Mouse (Mus musculus) intestine, embryonic 14.5 days (tissue): ENCODE results near the gene Tmem106b. TPM values are rescaled to one million over a fixed set of nuclear protein-coding genes. Genes with fewer than 3 reads are reported as not detected.

ENCODE experiments used
- ATAC-seq: fragments of 200-750 bp; cut with Nextera tagmentation; replicated peaks from 2 replicates; pipeline ENCODE4 v1.8.0; 2017; ENCODE audit warnings: low read depth, moderate number of reproducible peaks, moderate TSS enrichment, moderate library complexity; ENCODE audit not compliant: low FRiP score, low TSS enrichment
- DNase-seq: peaks from one replicate; pipeline ENCODE4 v3.0.0-alpha.2; 2018; ENCODE audit warnings: low spot score
- H3K27ac ChIP-seq: fragments of 300-500 bp; sonication (generic); 2 replicates; pipeline ENCODE4 v1.5.1; 2014; ENCODE audit warnings: low read depth, mild to moderate bottlenecking, control low read depth
- H3K27me3 ChIP-seq: fragments of 300-500 bp; sonication (generic); replicated peaks from 2 replicates; pipeline ENCODE4 v1.6.1; 2014; ENCODE audit warnings: low read length, control low read depth; ENCODE audit not compliant: control insufficient read depth, insufficient read depth
- H3K36me3 ChIP-seq: fragments of 300-500 bp; sonication (generic); 2 replicates; pipeline ENCODE4 v1.6.1; 2014; ENCODE audit warnings: low read length, control low read depth; ENCODE audit not compliant: control insufficient read depth, insufficient read depth
- H3K4me1 ChIP-seq: fragments of 300-500 bp; sonication (generic); replicated peaks from 2 replicates; pipeline ENCODE4 v1.6.1; 2014; ENCODE audit warnings: low read length, control low read depth, mixed read lengths; ENCODE audit not compliant: control insufficient read depth, insufficient read depth
- H3K4me2 ChIP-seq: fragments of 300-500 bp; sonication (generic); 2 replicates; pipeline ENCODE4 v1.6.1; 2014; ENCODE audit warnings: low read length
- H3K4me3 ChIP-seq: fragments of 300-500 bp; sonication (generic); 2 replicates; pipeline ENCODE4 v1.5.1; 2014; ENCODE audit warnings: low read depth, low read length, control low read depth, mixed read lengths
- H3K9ac ChIP-seq: fragments of 300-500 bp; sonication (generic); 2 replicates; pipeline ENCODE4 v1.6.1; 2014; ENCODE audit warnings: mild to moderate bottlenecking, low read length
- H3K9me3 ChIP-seq: fragments of 300-500 bp; sonication (generic); 2 replicates; pipeline ENCODE4 v1.6.1; 2016; ENCODE audit warnings: low read length, control low read depth; ENCODE audit not compliant: control insufficient read depth
- WGBS: fragments of 180-500 bp; shearing (Covaris S2); extraction: QIAGEN DNeasy Blood & Tissue Kit; methylation state at CpG from one replicate; pipeline ENCODE4 v1.1.7; 2014; 5-methylcytosine and 5-hydroxymethylcytosine counted together
- polyA plus RNA-seq: library from polyadenylated mRNA; unstranded; fragments of >200 nt; fragmentation: Nextera tagmentation; extraction: Ambion mirVana; gene quantifications from 2 replicates; pipeline ENCODE4 v1.2.1, GENCODE M21; 2014

Gene Tmem106b
- polyA plus RNA-seq, result 33.6 and 33.9 TPM in 2 replicates

DNA sequence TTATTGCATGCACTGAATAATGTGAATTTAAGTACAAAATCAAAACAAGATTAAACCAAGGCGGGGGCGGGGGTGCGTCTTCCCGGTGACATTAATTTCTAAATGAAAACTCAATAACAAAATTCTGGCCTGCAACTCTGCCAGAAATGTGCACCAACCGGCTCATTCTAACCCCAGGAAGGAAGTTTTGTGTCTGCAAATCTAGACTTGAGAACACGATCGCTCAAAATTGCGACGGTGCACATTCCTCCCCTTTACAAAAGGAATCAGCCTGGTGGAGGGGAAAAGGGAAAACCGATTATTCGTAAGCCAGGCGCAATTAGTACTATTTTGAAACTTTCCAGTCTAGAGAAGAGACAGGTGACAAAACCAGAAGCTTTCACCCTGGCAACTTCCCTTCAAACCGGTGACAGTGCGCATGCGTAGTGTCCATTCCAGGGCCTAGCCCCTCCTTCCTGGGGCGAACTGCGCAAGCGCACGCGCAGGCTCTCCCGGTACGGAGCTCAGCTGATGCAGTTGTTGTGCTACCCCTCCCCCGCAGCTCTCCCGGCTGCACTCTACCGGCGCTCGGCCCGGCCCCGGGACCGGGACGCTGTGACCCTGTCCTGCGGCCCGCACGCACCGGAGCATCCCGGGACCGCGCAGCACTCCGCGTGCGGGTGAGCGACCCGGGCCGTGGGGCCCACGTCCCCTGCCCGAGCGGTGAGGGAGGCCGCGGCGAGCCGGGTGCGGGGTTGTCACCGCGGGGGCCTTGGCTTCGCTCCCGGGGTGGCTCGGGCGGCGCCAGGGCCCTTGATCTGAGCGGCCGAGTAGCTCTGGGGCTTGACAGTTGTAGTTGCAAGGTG, at the start of gene Tmem106b:
Tmem106b (plus strand) TSS at position 458 of the 845 bp plus-strand sequence.
- peak within 1 kb of the TSS; percentile 68 for H3K4me2 ChIP-seq
- H3K9me3 ChIP-seq, result no peaks in the 10 kb centered on the region
- H3K9ac ChIP-seq, result peak within 1 kb of the TSS; percentile 95
- H3K27me3 ChIP-seq, result no peaks in the 10 kb centered on the region
- peak; percentile 99 for ATAC-seq
- peak within 1 kb of the TSS; percentile 89 for H3K4me3 ChIP-seq
- peaks cover 4% of the 10 kb centered on the region; the same call in 1 of the 2 replicates for H3K4me1 ChIP-seq
- peak within 1 kb of the TSS; percentile 57 for H3K27ac ChIP-seq
- peaks cover 23% of the 10 kb centered on the region for H3K36me3 ChIP-seq
- 2% methylated on average over 61 of the region's 61 CpGs for WGBS
- DNase-seq, result peak; percentile 94

DNA sequence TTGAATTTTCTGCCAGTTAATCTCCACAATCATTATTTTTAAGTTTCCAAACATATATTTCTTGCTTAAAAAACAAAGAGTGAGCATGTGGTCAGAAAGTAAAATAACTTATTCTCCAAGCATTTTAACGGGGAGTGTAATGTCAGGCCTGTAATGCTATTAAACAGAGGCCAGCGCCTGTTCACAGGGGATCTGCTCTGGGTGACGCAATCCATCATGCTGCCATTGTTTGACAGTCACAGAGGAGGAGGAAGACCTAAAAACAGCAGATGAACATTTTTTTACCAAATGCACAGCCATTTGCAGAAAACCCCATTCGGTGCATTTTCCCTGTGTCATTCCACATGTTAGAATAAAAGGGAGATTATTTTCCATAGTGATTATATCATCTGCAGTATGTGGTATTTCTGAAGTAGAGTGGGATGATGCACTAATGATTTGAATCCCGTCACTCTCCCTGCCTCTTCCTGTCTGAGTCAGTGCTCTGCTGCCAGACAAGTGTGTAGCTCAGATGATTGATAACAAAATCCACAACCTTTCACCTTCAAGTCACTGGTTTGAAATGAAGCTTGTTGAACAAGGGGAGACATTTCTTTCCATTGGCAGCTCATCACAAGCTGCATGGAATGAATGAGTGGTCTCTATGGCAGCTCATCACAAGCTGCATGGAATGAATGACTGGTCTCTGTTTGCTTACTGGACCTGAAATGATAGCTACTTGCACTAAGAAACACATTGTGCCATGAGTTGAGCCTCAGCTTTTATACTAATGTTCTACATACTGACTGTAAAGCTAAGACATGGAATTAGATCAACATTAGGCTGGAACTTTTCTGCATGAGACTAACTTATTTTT, 48.1 kb upstream of the Tmem106b start:
- H3K4me1 ChIP-seq, result no peaks in the 10 kb centered on the region
- H3K9ac ChIP-seq, result no peak overlapping the region
- no peak overlapping the region for H3K4me2 ChIP-seq
- H3K27me3 ChIP-seq, result no peaks in the 10 kb centered on the region
- no peak overlapping the region for H3K4me3 ChIP-seq
- no peak overlapping the region for H3K27ac ChIP-seq
- 27% methylated on average over 5 of the region's 5 CpGs for WGBS
- ATAC-seq (no peak), DNase-seq (no peak)
- no peaks in the 10 kb centered on the region for H3K9me3 ChIP-seq
- H3K36me3 ChIP-seq, result no peaks in the 10 kb centered on the region

DNA sequence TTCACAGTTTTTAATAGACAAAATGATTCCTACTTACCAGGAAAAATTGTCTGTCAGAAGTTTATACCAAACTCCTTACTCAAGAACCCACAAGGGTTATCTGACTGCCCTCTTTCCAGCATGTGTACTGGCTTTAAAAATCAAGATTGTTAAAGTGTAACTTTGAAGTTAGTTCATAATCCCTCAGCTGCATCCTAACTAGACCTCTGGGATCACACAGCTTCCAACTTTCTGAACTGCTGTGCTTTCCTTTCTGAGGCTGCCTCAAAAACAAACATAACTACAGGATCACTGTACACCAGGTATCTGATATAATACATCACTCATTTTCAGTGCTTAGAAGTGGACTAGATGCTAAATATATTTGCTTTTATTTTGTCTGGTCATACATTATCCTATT, 39.0 kb upstream of the Tmem106b start:
- Histone ChIP-seq H3K36me3 (no peaks in the 10 kb centered on the region), H3K4me1 (no peaks in the 10 kb centered on the region), H3K27me3 (no peaks in the 10 kb centered on the region), H3K4me3 (no peak overlapping the region), H3K27ac (no peak overlapping the region), H3K4me2 (no peak overlapping the region), H3K9me3 (no peaks in the 10 kb centered on the region), H3K9ac (no peak overlapping the region)
- ATAC-seq (no peak), DNase-seq (no peak)

DNA sequence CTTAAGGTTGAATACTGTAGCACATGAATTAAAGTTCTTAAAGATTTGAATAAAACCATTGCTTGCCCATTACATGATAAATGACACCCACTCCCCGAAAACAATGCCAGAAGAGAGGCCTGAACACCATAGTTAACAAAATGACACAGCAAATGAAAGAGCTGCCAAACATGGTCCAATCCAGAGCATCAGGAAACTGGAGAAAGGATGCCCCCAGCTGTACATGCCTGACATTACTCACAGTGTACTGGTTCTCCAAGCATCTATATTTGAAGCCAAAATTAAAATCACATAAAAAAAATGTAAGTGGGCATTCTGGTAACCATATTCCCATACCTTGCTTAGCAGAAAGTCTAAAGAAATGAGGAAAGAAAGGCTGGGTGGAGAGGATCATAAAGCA, 38.6 kb upstream of the Tmem106b start:
- Histone ChIP-seq H3K9ac (no peak overlapping the region), H3K4me1 (no peaks in the 10 kb centered on the region), H3K27ac (no peak overlapping the region), H3K4me3 (no peak overlapping the region), H3K27me3 (no peaks in the 10 kb centered on the region), H3K36me3 (no peaks in the 10 kb centered on the region), H3K4me2 (no peak overlapping the region), H3K9me3 (no peaks in the 10 kb centered on the region)
- ATAC-seq, result no peak
- WGBS, result 63% methylated on average over 1 of the region's 1 CpGs
- DNase-seq, result no peak

DNA sequence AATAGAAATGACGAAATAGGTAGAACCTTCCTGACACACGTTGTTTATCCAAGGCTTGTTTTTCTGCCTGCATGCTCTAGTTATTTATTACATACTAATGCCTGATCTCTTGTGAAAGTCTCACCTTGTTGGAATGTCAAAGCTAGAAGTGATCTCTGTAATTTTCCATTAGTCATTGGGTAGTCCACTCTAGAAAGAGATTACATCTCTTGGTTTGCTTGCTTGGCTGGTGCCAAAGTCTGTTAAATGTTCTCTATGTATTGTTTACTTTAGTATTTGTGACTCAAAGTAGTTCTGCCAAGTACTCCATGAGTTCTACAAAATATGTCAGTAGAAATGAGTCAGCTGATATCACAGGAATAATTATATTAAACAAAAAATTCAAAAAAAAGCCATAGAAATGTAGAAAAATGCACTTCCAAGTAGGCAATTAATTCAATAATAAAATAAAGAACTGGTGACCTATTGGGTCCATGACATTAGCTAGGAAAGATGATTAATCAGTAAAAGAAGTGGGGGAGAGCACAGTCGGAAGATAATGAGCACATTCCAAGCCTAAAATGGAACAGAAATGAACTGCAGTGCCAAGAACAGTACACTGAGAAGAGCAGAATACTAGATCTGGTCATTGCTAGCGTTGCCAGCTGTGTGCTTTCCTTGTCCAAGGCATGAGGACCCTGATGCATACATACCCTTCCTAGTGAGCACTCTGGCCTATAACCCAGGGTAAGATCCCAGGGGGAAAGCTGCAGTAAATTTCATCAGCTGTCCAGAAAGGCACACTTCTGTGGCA, 17.0 kb upstream of the Tmem106b start:
- WGBS, result 75% methylated on average over 4 of the region's 4 CpGs
- ATAC-seq, result no peak
- H3K4me2 ChIP-seq, result no peak overlapping the region
- H3K9ac ChIP-seq, result no peak overlapping the region
- no peaks in the 10 kb centered on the region for H3K4me1 ChIP-seq
- DNase-seq, result no peak
- no peak overlapping the region for H3K27ac ChIP-seq
- no peak overlapping the region for H3K4me3 ChIP-seq
- no peaks in the 10 kb centered on the region for H3K36me3 ChIP-seq
- no peaks in the 10 kb centered on the region for H3K9me3 ChIP-seq
- H3K27me3 ChIP-seq, result no peaks in the 10 kb centered on the region

DNA sequence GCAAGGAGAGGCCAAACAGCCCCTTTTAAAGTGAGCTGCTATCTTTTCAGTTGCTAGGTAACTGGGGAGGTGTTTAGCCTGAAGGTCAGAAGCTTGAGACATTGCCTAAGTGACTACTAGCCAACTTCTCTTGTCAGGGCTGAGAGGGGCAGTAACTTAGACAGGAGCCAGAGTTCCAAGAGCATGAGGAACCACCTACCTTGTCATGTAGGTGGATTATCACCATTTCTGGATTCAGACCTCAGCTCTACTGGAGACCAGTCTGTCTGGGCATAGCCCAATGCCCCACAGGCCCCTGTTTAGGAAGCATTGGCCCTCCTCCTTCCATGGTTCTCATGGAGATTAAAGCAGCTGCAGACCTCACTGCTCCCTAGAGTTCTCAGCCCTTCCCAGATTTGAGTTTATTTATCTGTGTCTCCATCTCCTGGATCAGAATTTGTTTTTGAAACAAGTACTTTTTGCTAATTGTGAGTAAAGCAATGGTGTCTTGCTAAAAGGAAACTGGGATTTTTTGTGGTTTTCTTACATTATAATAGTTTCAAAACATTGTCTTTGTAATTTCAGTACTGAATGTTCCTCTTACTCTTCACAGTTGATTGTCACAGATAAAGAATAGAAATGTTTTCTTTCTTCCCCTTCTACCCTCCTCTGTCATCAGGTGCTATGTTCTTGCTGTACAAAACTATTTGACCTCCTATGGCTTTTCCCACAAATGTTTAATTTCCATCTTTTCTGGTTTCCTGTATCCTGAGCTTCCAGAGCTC, 8.1 kb upstream of the Tmem106b start:
- Histone ChIP-seq H3K4me3 (no peak overlapping the region), H3K27ac (no peak overlapping the region), H3K9me3 (no peaks in the 10 kb centered on the region), H3K4me1 (no peaks in the 10 kb centered on the region), H3K36me3 (no peaks in the 10 kb centered on the region), H3K27me3 (no peaks in the 10 kb centered on the region), H3K9ac (no peak overlapping the region), H3K4me2 (no peak overlapping the region)
- ATAC-seq (no peak), DNase-seq (no peak)

DNA sequence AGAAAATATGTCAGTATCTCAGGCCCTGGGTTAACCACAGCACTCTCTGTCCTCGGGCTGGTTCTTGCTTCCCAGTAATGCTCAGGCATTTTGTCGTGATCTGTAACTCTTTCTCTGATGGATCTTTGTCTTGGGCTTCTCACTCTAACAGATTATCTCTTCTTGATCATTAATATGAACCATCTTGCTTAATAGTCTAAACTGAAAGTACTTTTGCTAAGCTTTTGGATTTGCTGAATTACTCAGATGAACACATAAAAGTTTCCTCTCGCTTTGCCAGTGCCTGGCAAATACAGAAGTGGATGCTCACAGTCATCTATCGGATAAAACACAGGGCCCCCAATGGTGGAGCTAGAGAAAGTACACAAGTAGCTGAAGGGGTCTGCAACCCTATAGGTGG, 7.5 kb upstream of the Tmem106b start:
- WGBS, result 67% methylated on average over 4 of the region's 4 CpGs
- H3K4me3 ChIP-seq, result no peak overlapping the region
- no peaks in the 10 kb centered on the region for H3K9me3 ChIP-seq
- no peaks in the 10 kb centered on the region for H3K27me3 ChIP-seq
- ATAC-seq (no peak), DNase-seq (no peak)
- no peak overlapping the region for H3K27ac ChIP-seq
- H3K4me2 ChIP-seq, result no peak overlapping the region
- H3K4me1 ChIP-seq, result no peaks in the 10 kb centered on the region
- H3K9ac ChIP-seq, result no peak overlapping the region
- H3K36me3 ChIP-seq, result no peaks in the 10 kb centered on the region
